Mouse (Mus musculus) heart, embryonic 11.5 days (tissue): Measurements from ENCODE around the gene Taar8b. TPM values are rescaled to one million over a fixed set of nuclear protein-coding genes. Genes with fewer than 3 reads are reported as not detected.
"Not testable (repeated sequence)": the region's sequence is repeated elsewhere in the genome, so short reads cannot be mapped to it uniquely, and the experiment has no call there.

Experiments used
- ATAC-seq: fragments of 200-750 bp; cut with Nextera tagmentation; replicated peaks from 2 replicates; pipeline ENCODE4 v1.8.0; 2017; ENCODE audit warnings: moderate library complexity; ENCODE audit not compliant: insufficient number of reproducible peaks, low FRiP score, low TSS enrichment
- H3K27ac ChIP-seq: fragments of 300-500 bp; sonication (generic); 2 replicates; pipeline ENCODE4 v1.5.1; 2014; ENCODE audit warnings: mild to moderate bottlenecking, low read depth, low read length
- H3K27me3 ChIP-seq: fragments of 300-500 bp; sonication (generic); 2 replicates; pipeline ENCODE4 v1.6.1; 2014; ENCODE audit warnings: mild to moderate bottlenecking, low read length, mixed read lengths; ENCODE audit not compliant: control insufficient read depth, insufficient read depth
- H3K36me3 ChIP-seq: fragments of 300-500 bp; sonication (generic); 2 replicates; pipeline ENCODE4 v1.6.1; 2014; ENCODE audit warnings: mild to moderate bottlenecking, low read length, moderate library complexity, mixed read lengths; ENCODE audit not compliant: control insufficient read depth, insufficient read depth
- H3K4me1 ChIP-seq: fragments of 300-500 bp; sonication (generic); 2 replicates; pipeline ENCODE4 v1.6.1; 2014; ENCODE audit warnings: low read length; ENCODE audit not compliant: control insufficient read depth, insufficient read depth
- H3K4me2 ChIP-seq: fragments of 300-500 bp; sonication (generic); 2 replicates; pipeline ENCODE4 v1.6.1; 2014; ENCODE audit warnings: mild to moderate bottlenecking, moderate library complexity
- H3K4me3 ChIP-seq: fragments of 300-500 bp; sonication (generic); 2 replicates; pipeline ENCODE4 v1.5.1; 2014; ENCODE audit warnings: low read depth, low read length
- H3K9ac ChIP-seq: fragments of 300-500 bp; sonication (generic); 2 replicates; pipeline ENCODE4 v1.6.1; 2014; ENCODE audit warnings: mild to moderate bottlenecking, low read depth, low read length, moderate library complexity
- H3K9me3 ChIP-seq: fragments of 300-500 bp; sonication (generic); replicated peaks from 2 replicates; pipeline ENCODE4 v1.6.1; 2016; ENCODE audit warnings: low read length; ENCODE audit not compliant: control insufficient read depth
- WGBS: fragments of 180-500 bp; shearing (Covaris S2); extraction: QIAGEN DNeasy Blood & Tissue Kit; methylation state at CpG from one replicate; pipeline ENCODE4 v1.1.7; 2014; ENCODE audit not compliant: insufficient replicate concordance; 5-methylcytosine and 5-hydroxymethylcytosine counted together
- polyA plus RNA-seq: library from polyadenylated mRNA; unstranded; fragments of >200 nt; fragmentation: Nextera tagmentation; extraction: Ambion mirVana; gene quantifications from 2 replicates; pipeline ENCODE4 v1.2.1, GENCODE M21; 2014

Taar8b gene
- polyA plus RNA-seq, 1 experiment from 2014 or later: not detected

GRCm38 (mm10) chr10:24108236-24108635, 16.1 kb upstream of the Taar8b start:
- no peaks in the 10 kb centered on the region for H3K27me3 ChIP-seq
- no peaks in the 10 kb centered on the region for H3K9me3 ChIP-seq
- no peak overlapping the region for H3K9ac ChIP-seq
- WGBS: 66% methylated on average over 3 of the region's 3 CpGs
- H3K4me2 ChIP-seq: no peak overlapping the region
- no peak for ATAC-seq
- H3K4me3 ChIP-seq: no peak overlapping the region
- H3K27ac ChIP-seq: no peak overlapping the region
- no peaks in the 10 kb centered on the region for H3K4me1 ChIP-seq
- H3K36me3 ChIP-seq: no peaks in the 10 kb centered on the region

DNA sequence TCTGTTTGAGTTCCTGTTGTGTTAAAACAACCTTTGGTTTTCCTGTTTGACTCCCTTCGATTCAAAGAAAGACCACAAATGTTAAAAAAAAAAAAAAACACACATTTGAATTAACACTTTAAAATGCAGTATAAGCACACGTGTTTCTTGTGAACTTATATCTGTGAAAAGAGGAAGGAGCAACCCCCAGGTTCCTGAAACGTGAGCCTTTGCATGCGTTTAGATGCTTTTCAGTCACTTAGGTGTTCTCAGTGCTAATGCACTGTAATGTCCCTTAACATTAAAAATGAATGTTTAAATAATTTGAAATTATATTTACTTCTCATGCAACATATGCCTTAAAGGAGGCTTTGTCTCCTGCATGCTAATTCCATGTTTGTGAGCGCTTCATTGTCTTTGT, 15.7 kb upstream of the Taar8b start:
- no peak overlapping the region for H3K27ac ChIP-seq
- no peak overlapping the region for H3K4me3 ChIP-seq
- no peaks in the 10 kb centered on the region for H3K9me3 ChIP-seq
- H3K4me1 ChIP-seq: no peaks in the 10 kb centered on the region
- no peak for ATAC-seq
- H3K4me2 ChIP-seq: no peak overlapping the region
- no peaks in the 10 kb centered on the region for H3K36me3 ChIP-seq
- 59% methylated on average over 5 of the region's 5 CpGs for WGBS
- H3K27me3 ChIP-seq: no peaks in the 10 kb centered on the region
- no peak overlapping the region for H3K9ac ChIP-seq

- not testable (repeated sequence) for H3K4me1 ChIP-seq, H3K4me3 ChIP-seq, ATAC-seq, H3K9ac ChIP-seq, H3K36me3 ChIP-seq, H3K27me3 ChIP-seq, H3K9me3 ChIP-seq, H3K27ac ChIP-seq, H3K4me2 ChIP-seq
- 30% methylated on average over 1 of the region's 1 CpGs for WGBS
Measured at GRCm38 (mm10) chr10:24103299-24103698, 11.2 kb upstream of the Taar8b start.

DNA sequence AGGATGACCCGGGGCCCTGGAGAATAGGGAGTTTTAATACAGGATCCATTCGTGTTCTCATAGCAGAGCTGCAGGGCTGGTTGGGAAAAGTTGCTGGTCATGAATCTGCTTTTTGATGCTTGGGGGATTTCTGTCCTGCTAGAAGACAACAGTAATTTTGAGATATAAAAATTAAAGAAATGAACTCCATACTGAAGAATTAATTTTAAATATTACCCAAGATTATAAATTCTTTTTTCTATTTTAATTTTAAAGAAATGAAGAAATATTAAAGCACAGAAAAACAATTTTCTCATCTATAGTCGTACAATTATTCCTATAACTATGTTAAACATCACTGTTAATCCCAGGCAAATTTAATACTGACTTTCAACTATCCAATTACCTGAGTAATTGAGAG, 9.7 kb upstream of the Taar8b start, which contains the start of gene Taar8c:
Gene Taar8c, minus strand, starts transcription at position 101 of the 400 bp plus-strand sequence.
- H3K4me2 ChIP-seq, H3K27ac ChIP-seq, H3K4me1 ChIP-seq, H3K36me3 ChIP-seq, H3K9ac ChIP-seq, H3K27me3 ChIP-seq, H3K9me3 ChIP-seq, ATAC-seq, H3K4me3 ChIP-seq: not testable (repeated sequence)
- WGBS: 61% methylated on average over 1 of the region's 3 CpGs

GRCm38 (mm10) chr10:24097010-24097409, 4.9 kb upstream of the Taar8b start:
- ATAC-seq: not testable (repeated sequence)

GRCm38 (mm10) chr10:24087168-24087567, 4.9 kb downstream of the Taar8b start:
- Histone ChIP-seq H3K27me3 (no peaks in the 10 kb centered on the region), H3K4me2 (no peak overlapping the region), H3K4me3 (no peak overlapping the region), H3K27ac (no peak overlapping the region), H3K4me1 (no peaks in the 10 kb centered on the region), H3K9ac (no peak overlapping the region), H3K36me3 (no peaks in the 10 kb centered on the region), H3K9me3 (no peaks in the 10 kb centered on the region)
- 76% methylated on average over 2 of the region's 2 CpGs for WGBS
- no peak for ATAC-seq

More at GRCm38 (mm10) chr10:24097010-24097409, 4.9 kb upstream of the Taar8b start:
- H3K27ac ChIP-seq, H3K4me2 ChIP-seq, H3K4me3 ChIP-seq, H3K9ac ChIP-seq, H3K9me3 ChIP-seq, H3K36me3 ChIP-seq, H3K4me1 ChIP-seq, H3K27me3 ChIP-seq: not testable (repeated sequence)
- WGBS: 49% methylated on average over 2 of the region's 2 CpGs

- no peak overlapping the region for H3K4me3 ChIP-seq
- no peaks in the 10 kb centered on the region for H3K36me3 ChIP-seq
- WGBS: 56% methylated on average over 5 of the region's 5 CpGs
- no peak overlapping the region for H3K4me2 ChIP-seq
- ATAC-seq: no peak
- no peak overlapping the region for H3K27ac ChIP-seq
- no peaks in the 10 kb centered on the region for H3K27me3 ChIP-seq
- no peak overlapping the region for H3K9ac ChIP-seq
- no peaks in the 10 kb centered on the region for H3K4me1 ChIP-seq
- no peaks in the 10 kb centered on the region for H3K9me3 ChIP-seq
Measured at GRCm38 (mm10) chr10:24086555-24086954, 5.5 kb downstream of the Taar8b start.

GRCm38 (mm10) chr10:24085936-24086335, 6.2 kb downstream of the Taar8b start:
- Histone ChIP-seq H3K4me1 (no peaks in the 10 kb centered on the region), H3K4me2 (no peak overlapping the region), H3K36me3 (no peaks in the 10 kb centered on the region), H3K9ac (no peak overlapping the region), H3K4me3 (no peak overlapping the region), H3K27ac (no peak overlapping the region), H3K27me3 (no peaks in the 10 kb centered on the region), H3K9me3 (no peaks in the 10 kb centered on the region)
- WGBS: 73% methylated on average over 5 of the region's 5 CpGs
- no peak for ATAC-seq

- Histone ChIP-seq H3K27ac (no peak overlapping the region), H3K9ac (no peak overlapping the region), H3K9me3 (no peaks in the 10 kb centered on the region), H3K27me3 (no peaks in the 10 kb centered on the region), H3K36me3 (no peaks in the 10 kb centered on the region), H3K4me3 (no peak overlapping the region), H3K4me2 (no peak overlapping the region), H3K4me1 (no peaks in the 10 kb centered on the region)
- ATAC-seq: no peak
- 31% methylated on average over 3 of the region's 3 CpGs for WGBS
Measured at GRCm38 (mm10) chr10:24080166-24080565, 11.9 kb downstream of the Taar8b start.
